Mouse (Mus musculus): ENCODE results near the gene Mfsd13b. TPM values are rescaled to one million over a fixed set of nuclear protein-coding genes. Genes with fewer than 3 reads are reported as not detected.
"Not testable (repeated sequence)": the region's sequence is repeated elsewhere in the genome, so short reads cannot be mapped to it uniquely, and the experiment has no call there.

Gene Mfsd13b
- polyA plus RNA-seq, 1 experiment from 2014 or later = 0.29 TPM

DNA sequence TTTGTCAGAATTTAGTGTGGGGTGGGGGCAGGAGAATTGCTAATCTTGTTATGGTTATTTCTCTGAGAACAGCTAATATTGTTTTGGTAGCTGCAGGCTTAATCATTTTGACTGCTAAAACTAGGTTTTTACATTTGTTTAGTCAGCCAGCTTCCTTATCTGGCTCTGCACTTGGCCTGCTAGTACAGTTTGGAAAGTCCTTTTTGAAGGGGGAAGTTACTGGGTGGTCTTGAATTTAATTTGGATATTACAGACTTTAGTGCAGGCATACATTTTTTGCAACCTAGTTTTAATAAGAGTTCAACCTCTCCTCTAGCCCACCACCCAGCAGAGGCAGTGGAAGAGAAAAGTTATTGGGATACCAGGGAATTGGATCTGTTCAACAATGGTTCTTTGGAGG lies 47.6 kb downstream of the Mfsd13b start:
- not testable (repeated sequence) for H3K4me1 ChIP-seq; H3K4me3 ChIP-seq; H3K27ac ChIP-seq (replicated peaks); H3K9me3 ChIP-seq; H3K4me2 ChIP-seq (replicated peaks); ATAC-seq (ENCODE audit: low FRiP score, low read depth); H3K9ac ChIP-seq (replicated peaks); H3K36me3 ChIP-seq
- H3K27me3 ChIP-seq = peaks cover 23% of the 10 kb centered on the region

DNA sequence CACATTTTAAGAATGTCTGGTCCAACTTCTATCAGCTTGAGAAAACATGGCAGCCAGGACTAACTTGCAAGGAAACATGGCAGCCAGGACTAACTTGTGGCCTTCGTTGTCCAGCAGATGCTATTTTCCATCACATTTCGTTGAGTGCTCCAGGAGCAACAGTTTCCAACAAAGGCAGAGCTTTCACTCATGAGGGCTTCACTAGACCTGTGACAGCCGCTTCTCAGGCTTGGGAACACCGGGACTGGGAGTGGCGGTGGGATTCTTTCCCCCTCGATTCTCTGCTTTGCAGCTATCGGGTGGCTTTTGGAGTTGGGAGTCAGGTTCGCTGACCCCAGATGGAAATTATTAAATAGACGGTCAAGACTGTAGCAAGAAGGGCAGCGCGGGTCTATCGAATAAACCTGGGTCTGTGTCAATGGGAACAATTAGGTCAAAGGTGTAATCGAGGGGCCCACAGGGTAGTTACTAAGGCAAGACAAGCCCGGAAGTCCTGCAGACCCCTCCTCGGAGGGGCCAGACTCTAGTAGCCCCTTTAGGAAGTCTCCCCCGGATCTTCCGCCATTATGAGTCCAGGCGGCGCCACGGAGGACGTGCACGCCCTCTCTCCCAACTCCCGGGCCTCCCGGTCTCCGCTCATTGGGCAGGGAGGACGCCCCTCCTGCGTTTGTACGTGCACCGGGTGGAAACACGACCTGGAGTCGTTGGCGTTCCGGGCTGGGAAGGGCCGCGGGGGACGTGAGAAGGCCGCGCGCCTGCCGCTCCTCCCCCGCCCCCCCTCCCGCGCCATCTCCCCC lies 51.7 kb downstream of the Mfsd13b start, which contains the start of gene Mettl9:
Gene Mettl9, plus strand, starts transcription at position 590 of the 797 bp plus-strand sequence.
- peak within 1 kb of the TSS; percentile 87 for H3K4me3 ChIP-seq
- peak; percentile 98 for ATAC-seq (ENCODE audit: low FRiP score, low read depth)
- H3K27ac ChIP-seq (replicated peaks) = peak within 1 kb of the TSS; percentile 98
- peak within 1 kb of the TSS; percentile 98 for H3K9ac ChIP-seq (replicated peaks)
- WGBS = 3% methylated on average over 36 of the region's 43 CpGs
- peaks cover 25% of the 10 kb centered on the region for H3K4me1 ChIP-seq
- no peaks in the 10 kb centered on the region for H3K9me3 ChIP-seq
- H3K27me3 ChIP-seq = peaks cover 21% of the 10 kb centered on the region
- peak within 1 kb of the TSS; percentile 76 for H3K4me2 ChIP-seq (replicated peaks)
- no peaks in the 10 kb centered on the region for H3K36me3 ChIP-seq

DNA sequence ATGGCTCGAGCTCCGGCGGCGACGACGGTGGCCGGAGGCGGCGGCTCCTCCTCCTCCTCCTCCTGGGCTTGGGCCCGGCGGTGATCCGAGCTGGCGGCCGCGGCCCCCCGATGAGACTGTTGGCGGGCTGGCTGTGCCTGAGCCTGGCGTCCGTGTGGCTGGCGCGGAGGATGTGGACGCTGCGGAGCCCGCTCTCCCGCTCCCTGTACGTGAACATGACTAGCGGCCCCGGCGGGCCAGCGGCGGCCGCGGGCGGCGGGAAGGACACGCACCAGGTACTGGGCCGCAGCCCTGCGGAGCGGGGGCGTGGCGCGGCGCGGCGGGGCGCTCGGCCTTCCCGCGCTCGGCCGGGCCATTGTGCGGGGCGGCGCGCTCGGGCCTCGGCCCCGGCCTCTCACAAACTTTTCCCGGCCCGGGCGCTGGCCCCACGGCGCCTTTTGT lies 52.4 kb downstream of the Mfsd13b start:
- Histone ChIP-seq H3K36me3 (no peaks in the 10 kb centered on the region), H3K9me3 (no peaks in the 10 kb centered on the region), H3K27ac (replicated peaks) (peak overlapping the region; percentile 98), H3K27me3 (peaks cover 17% of the 10 kb centered on the region), H3K4me2 (replicated peaks) (peak overlapping the region; percentile 76), H3K4me1 (peaks cover 25% of the 10 kb centered on the region), H3K9ac (replicated peaks) (peak overlapping the region; percentile 98), H3K4me3 (peak overlapping the region; percentile 87)
- peak; percentile 77 for ATAC-seq (ENCODE audit: low FRiP score, low read depth)
- 0% methylated on average over 47 of the region's 63 CpGs for WGBS

DNA sequence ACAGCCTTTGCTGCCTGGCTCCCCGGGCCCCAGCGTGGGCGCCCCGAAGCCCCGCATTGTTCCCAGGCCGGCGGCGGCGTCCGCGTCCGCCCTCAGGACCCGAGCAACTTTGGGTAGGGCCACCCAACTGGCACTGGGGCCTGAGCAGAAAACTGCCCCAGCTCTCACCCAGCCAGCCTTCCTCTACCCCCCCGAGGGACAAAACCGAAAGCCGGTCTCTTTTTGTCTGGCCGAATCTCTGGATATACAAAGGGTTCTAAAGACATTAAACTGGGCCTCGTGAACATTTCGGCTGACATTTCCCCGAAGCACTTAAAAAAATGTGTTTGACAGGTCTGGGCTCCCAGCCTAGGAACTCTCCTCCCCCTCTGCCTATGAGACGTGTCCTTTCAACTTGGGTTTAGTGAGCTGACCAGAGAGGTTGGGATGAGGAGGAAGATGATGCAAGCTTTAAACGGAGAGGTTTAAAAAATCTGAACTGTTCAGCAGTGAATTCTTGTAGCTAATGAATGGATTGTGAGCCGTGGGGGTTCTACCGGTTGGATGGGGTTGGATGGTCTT lies 52.9 kb downstream of the Mfsd13b start:
- ATAC-seq (ENCODE audit: low FRiP score, low read depth) = peak; percentile 51; the same call in 1 of the 2 replicates
- WGBS = under 1% methylated on average over 24 of the region's 24 CpGs
- Histone ChIP-seq H3K27me3 (peaks cover 14% of the 10 kb centered on the region), H3K9me3 (no peaks in the 10 kb centered on the region), H3K4me3 (peak overlapping the region; percentile 87), H3K27ac (replicated peaks) (peak overlapping the region; percentile 98), H3K36me3 (no peaks in the 10 kb centered on the region), H3K9ac (replicated peaks) (peak overlapping the region; percentile 98), H3K4me1 (peaks cover 25% of the 10 kb centered on the region), H3K4me2 (replicated peaks) (peak overlapping the region; percentile 76)

DNA sequence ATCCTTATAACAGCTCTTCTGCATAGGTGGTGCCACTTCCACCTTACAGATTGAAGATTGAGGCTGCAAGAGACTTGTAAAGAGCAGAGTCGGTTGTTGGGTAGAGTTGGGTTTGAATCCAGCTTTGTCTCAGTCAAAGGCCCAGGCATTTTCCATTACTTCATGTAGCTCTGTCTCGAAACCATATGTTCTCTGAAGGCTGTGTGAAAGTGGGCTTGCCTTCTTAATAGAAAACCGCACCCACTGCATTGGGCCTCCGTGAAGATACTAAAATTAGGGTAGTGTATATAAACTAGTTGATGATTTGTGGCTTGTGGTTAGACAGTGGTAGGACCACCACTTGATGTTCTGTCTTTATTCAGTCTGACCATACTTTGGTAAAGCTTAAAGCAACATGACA lies 58.3 kb downstream of the Mfsd13b start:
- no peaks in the 10 kb centered on the region for H3K9me3 ChIP-seq
- WGBS = 95% methylated on average over 4 of the region's 4 CpGs
- H3K4me1 ChIP-seq = peaks cover 21% of the 10 kb centered on the region
- 0 out of 2 replicates have a peak, but pooled peaks cover 4% of the 10 kb centered on the region for H3K36me3 ChIP-seq
- H3K27me3 ChIP-seq = no peaks in the 10 kb centered on the region
- no peak overlapping the region for H3K4me3 ChIP-seq
- no peak for ATAC-seq (ENCODE audit: low FRiP score, low read depth)
- no peak overlapping the region for H3K9ac ChIP-seq (replicated peaks)
- no peak overlapping the region for H3K4me2 ChIP-seq (replicated peaks)
- H3K27ac ChIP-seq (replicated peaks) = no peak overlapping the region

DNA sequence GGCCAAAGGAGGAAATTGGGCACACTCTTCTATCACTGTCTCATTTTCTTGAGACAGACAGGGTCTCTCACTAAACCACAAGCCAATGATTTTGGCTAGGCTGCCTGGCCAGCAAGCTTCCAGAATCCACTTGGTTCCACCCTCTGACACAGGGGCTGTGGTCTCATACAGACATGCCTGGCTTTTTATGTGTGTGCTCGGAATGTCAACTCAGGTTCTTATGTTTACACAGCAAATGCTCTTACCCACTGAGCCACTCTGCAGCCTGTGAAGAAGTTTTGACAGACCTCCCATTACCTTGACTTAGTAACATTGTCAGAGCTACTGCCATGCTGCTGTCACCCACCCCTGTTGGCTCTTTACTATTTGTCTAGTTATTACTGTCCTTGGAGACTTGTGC lies 59.7 kb downstream of the Mfsd13b start:
- 80% methylated on average over 1 of the region's 1 CpGs for WGBS
- no peak overlapping the region for H3K4me2 ChIP-seq (replicated peaks)
- H3K9ac ChIP-seq (replicated peaks) = no peak overlapping the region
- H3K36me3 ChIP-seq = 0 out of 2 replicates have a peak, but pooled peaks cover 4% of the 10 kb centered on the region
- H3K27ac ChIP-seq (replicated peaks) = no peak overlapping the region
- H3K4me3 ChIP-seq = no peak overlapping the region
- no peak for ATAC-seq (ENCODE audit: low FRiP score, low read depth)
- peaks cover 7% of the 10 kb centered on the region for H3K4me1 ChIP-seq
- no peaks in the 10 kb centered on the region for H3K27me3 ChIP-seq
- no peaks in the 10 kb centered on the region for H3K9me3 ChIP-seq

DNA sequence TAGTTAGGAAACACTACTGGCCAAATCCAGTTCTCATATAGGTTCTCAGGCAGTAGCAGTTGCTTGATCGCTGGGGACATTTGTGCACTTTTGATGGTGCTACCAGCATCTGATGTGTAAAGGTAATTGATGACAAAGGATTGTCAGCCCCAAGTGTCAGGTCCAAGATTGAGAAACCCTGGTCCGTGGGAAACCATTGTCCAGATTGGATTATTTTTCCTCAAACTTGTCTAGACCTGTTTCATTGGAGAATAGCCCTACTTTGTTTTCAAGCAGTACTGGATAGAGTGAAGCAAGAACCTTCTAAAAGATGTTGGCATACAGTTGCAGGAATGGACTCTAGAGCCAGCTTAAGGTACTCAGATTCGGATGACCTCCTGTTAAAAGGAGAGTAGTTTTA lies 60.7 kb downstream of the Mfsd13b start:
- WGBS = 95% methylated on average over 3 of the region's 3 CpGs
- ATAC-seq (ENCODE audit: low FRiP score, low read depth) = no peak
- no peaks in the 10 kb centered on the region; the same call in 1 of the 2 replicates for H3K4me1 ChIP-seq

DNA sequence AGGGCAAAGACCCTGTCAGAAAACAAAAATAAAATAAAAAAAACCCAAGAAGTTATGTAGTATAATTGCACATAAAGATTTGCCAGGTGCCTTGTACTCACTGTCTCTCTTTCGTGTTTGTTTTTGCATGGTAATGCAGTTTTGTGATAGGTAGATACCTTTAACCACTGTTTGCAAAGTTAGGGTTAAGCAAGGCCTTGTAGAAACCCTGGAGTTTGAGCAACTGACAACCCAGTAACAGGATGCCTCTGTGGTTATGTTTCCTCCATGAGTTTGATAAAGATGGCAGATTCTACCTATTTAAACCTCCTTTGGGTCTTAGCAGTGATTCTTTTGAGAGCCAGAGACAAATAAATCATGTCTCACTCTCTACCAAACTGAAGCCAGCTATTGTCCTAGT lies 61.2 kb downstream of the Mfsd13b start:
- Histone ChIP-seq H3K4me2 (replicated peaks) (no peak overlapping the region), H3K36me3 (peaks cover 8% of the 10 kb centered on the region), H3K4me1 (no peaks in the 10 kb centered on the region), H3K9me3 (no peaks in the 10 kb centered on the region), H3K27me3 (no peaks in the 10 kb centered on the region), H3K9ac (replicated peaks) (no peak overlapping the region), H3K4me3 (no peak overlapping the region), H3K27ac (replicated peaks) (no peak overlapping the region)
- no peak for ATAC-seq (ENCODE audit: low FRiP score, low read depth)
- WGBS = 98% methylated on average over 1 of the region's 1 CpGs

More for the DNA sequence above, 60.7 kb downstream of the Mfsd13b start:
- Histone ChIP-seq H3K9me3 (no peaks in the 10 kb centered on the region), H3K36me3 (0 out of 2 replicates have a peak, but pooled peaks cover 4% of the 10 kb centered on the region), H3K27ac (replicated peaks) (no peak overlapping the region), H3K9ac (replicated peaks) (no peak overlapping the region), H3K27me3 (no peaks in the 10 kb centered on the region), H3K4me2 (replicated peaks) (no peak overlapping the region), H3K4me3 (no peak overlapping the region)

DNA sequence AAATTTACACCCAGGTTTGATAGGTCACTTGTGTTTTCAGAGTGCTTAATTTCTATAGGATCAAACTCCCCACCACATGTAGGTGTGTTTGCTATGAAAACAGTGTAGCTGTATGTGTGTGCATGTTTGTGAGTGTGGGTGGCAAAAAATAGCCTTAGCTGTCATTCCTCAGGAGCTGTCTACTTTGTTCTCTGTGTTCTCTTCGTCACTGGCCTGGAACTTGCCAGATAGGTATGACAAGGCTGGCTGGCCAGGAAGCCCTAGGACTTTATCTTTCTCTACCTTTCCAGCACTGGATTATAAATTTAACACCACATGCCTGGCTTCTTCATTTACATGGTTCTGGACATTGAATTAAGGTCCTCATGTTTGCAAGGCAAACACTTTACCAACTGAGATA lies 61.9 kb downstream of the Mfsd13b start:
- Histone ChIP-seq H3K4me3 (no peak overlapping the region), H3K27me3 (no peaks in the 10 kb centered on the region), H3K36me3 (peaks cover 10% of the 10 kb centered on the region), H3K4me2 (replicated peaks) (no peak overlapping the region), H3K4me1 (no peaks in the 10 kb centered on the region), H3K9ac (replicated peaks) (no peak overlapping the region), H3K27ac (replicated peaks) (no peak overlapping the region), H3K9me3 (no peaks in the 10 kb centered on the region)
- ATAC-seq (ENCODE audit: low FRiP score, low read depth) = no peak
- WGBS = 86% methylated on average over 1 of the region's 1 CpGs

DNA sequence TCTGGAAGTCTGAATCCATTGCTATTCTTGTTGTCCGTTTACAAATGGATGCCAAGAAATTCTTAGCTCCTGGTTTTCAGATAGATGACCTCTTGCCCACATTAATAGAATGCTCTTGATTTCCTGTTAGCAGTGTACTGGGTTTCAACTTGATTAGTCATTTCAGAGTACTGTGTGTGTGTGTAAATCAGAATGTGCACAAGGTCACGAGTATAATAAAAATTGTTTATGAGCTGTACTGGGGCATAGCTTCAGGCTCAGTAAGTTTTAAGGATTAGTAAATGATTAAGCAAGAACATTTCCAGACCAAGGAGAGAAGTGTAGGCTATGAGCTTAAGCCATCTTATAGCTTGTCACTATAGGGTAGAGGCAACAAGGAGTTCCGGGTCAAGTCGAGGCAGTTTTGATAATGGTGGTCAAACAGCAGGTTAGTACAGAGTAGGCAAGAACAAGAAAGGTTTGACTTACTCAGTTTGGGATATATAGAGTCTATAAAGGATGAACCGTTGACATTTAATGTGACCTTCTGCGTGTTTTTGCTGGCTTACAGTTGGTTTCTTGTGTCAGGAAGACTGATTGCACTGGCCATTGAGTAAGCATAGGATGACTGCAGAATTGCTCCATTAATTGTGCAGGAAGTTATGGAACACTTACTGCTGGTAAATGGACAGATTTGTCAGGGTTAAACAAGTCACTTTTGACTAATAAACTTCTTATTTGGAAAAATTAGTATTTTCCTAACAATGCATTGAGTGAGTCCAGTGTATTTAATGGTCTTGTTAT lies 63.6 kb downstream of the Mfsd13b start:
- Histone ChIP-seq H3K4me3 (no peak overlapping the region), H3K4me1 (no peaks in the 10 kb centered on the region), H3K9ac (replicated peaks) (no peak overlapping the region), H3K27me3 (no peaks in the 10 kb centered on the region), H3K9me3 (no peaks in the 10 kb centered on the region), H3K36me3 (peaks cover 18% of the 10 kb centered on the region), H3K27ac (replicated peaks) (no peak overlapping the region), H3K4me2 (replicated peaks) (no peak overlapping the region)
- 96% methylated on average over 6 of the region's 6 CpGs for WGBS
- no peak for ATAC-seq (ENCODE audit: low FRiP score, low read depth)

DNA sequence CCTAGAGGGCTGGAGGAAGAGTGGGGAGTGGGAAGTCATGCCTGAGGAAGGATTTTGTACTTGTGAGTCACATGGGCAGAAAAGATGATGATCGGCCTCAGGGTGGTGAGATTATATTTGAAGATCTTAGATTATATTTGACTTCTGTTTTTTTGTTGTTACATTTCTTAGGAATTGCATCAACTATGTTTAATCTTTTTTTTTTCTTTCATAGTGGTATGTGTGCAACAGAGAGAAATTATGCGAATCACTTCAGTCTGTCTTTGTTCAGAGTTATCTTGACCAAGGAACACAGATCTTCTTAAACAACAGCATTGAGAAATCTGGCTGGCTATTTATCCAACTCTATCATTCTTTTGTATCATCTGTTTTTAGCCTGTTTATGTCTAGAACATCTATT lies 65.3 kb downstream of the Mfsd13b start:
- WGBS = 96% methylated on average over 2 of the region's 2 CpGs
- no peak overlapping the region for H3K4me2 ChIP-seq (replicated peaks)
- no peak overlapping the region for H3K9ac ChIP-seq (replicated peaks)
- H3K4me3 ChIP-seq = no peak overlapping the region
- H3K36me3 ChIP-seq = peaks cover 28% of the 10 kb centered on the region
- no peak for ATAC-seq (ENCODE audit: low FRiP score, low read depth)
- H3K27ac ChIP-seq (replicated peaks) = no peak overlapping the region
- no peaks in the 10 kb centered on the region for H3K9me3 ChIP-seq
- no peaks in the 10 kb centered on the region for H3K27me3 ChIP-seq
- H3K4me1 ChIP-seq = no peaks in the 10 kb centered on the region

DNA sequence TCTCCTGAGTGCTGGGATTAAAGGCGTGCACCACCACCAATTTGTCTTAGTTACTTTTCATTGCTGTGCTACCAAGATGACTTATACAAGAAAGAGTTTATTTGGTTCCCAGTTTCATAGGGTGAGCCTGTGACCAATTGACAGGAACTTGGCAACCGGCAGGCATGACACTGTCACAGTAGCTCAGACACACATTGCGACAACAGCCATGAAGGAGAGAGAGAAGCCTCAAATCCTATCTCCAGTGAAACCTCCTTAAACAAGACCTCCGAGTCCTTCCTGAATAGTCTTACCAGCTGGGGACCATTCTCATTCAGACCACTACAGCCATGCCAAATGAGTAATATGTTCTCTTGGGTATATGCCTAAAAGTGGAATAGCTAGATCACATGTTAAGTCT lies 70.8 kb downstream of the Mfsd13b start:
- WGBS = 94% methylated on average over 4 of the region's 4 CpGs
- H3K27ac ChIP-seq (replicated peaks) = no peak overlapping the region
- H3K27me3 ChIP-seq = no peaks in the 10 kb centered on the region
- no peak overlapping the region for H3K4me3 ChIP-seq
- H3K9me3 ChIP-seq = no peaks in the 10 kb centered on the region
- peaks cover 59% of the 10 kb centered on the region for H3K36me3 ChIP-seq
- ATAC-seq (ENCODE audit: low FRiP score, low read depth) = no peak
- H3K4me2 ChIP-seq (replicated peaks) = no peak overlapping the region
- no peaks in the 10 kb centered on the region for H3K4me1 ChIP-seq
- H3K9ac ChIP-seq (replicated peaks) = no peak overlapping the region
